Mouse (Mus musculus): ENCODE data around the gene Fam53b.

DNA sequence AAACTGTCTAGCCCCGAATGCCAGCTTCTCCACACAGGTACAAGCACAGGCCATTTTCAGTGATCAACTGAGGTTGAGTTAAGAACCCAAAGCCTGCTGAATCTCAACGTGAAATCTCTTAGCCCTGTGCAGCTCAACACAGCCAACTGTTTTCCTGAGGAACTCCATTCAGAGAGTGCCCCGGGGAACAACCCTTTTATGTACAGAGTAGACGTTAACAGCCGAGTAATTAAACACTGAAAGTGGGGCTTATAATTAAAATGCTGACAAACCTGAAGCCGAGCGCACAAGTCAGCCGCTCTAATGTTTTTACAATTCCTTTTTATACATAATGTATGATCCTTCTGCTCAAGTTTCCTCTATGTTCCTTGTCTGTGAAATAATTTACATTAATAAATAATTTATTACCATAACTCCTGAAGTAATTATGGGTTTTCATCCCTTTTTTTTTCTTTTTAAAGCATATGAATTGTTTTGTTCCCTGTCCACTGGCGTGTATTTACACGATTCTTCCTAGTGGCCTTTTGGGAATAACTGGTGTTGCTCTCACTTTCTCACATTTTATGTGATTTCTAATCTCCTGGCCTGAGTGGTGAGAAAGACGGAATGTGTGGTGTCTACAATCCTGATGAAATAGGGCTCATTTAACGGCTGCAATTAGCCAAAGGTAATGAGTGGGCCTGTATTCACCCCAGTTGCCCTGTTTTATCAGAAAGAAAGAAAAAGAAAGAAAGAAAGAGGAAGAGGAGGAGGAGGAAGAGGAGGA, 46.3 kb downstream of the Fam53b start:
- no peak for TF ChIP-seq CTCF (IDR thresholded peaks at IDR 0.05; ENCODE audit: low read depth, low read length)
- TF ChIP-seq POLR2A (IDR thresholded peaks at IDR 0.05; ENCODE audit: insufficient read depth, low read length): no peak

Measured in ES-Bruce4 (cell line).